Mouse (Mus musculus) gastrocnemius, postnatal 4 days (tissue): Measurements from ENCODE around the gene Bmp7. TPM values are rescaled to one million over a fixed set of nuclear protein-coding genes. Genes with fewer than 3 reads are reported as not detected.

Experiments
- DNase-seq, 2 experiments: peaks; one replicate each; pipeline ENCODE4 v3.0.0; 2021 to 2022; ENCODE audit warnings: low spot score in 2 of 2, mixed read lengths in 2 of 2
- total RNA-seq, 2 experiments: library from RNA; stranded (reverse); gene quantifications; 2 replicates each; pipeline ENCODE4 v1.2.3; 2021

Bmp7 gene
- total RNA-seq, 2 experiments from 2014 or later = 3.7 to 3.8 TPM

DNA sequence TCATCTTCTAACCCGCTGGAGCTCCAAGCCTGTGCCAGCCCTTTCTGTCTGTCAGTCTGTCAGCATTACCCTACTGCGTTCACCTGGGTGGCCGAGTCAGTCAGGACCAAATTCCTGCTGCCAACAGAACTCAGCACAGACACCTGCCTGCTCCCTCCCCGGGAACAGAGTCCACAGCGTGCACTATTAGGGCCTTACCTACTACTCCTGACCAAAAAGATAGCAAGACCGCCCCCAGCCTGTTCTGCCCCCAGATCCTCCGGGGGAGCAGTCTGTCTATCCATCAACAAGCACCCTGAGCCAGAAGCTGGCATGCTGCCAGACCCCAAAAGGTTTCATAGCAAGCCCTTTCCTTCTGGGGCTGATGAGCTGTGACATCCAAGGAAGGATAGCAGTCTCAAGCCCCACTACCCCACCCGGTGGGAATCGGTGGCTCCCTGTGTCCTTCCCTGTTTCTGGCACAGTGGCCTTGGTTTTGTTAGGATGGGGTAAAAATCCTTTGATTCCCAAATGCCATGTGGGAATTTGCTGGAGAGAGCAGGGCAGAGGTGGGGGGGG, 10.1 kb upstream of the Bmp7 start:
- no peak for DNase-seq

DNA sequence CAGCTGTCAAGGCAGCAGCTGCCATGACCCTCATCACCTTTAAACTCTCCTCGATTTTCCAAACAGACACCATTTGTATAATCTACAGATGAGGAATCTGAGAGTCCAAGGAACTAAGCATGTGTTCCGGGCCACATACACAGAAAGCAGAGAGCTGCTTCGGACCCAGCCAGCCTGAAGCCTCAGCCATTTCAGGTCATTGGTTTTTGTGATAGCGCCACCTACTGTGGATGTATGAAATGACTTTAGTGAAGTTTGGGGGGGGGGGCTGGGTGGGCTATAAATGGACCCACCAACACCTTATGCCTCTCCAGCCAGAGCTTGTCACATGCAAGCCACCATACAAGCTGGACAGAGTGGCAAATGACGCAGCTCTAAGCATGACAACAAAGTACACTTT, 8.9 kb upstream of the Bmp7 start:
- DNase-seq = no peak

DNA sequence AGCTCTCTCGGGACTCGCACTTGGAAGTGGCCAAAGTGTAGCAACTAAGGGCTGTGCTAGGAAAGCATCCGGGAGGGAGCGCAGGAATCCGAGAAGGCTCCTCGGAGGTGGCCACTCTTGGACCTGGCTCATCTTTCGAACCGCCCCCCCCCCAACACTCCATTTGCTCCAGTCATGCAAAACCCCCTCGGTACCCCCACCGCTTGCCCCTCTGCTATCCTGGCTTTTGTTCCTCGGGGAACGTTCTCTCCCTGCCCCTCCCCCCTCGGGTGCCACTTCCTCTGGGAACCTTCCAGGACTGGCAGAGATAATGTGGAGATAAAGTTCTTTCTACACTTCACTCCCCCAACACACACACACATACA, 660 bp upstream of the Bmp7 start:
- no peak for DNase-seq

DNA sequence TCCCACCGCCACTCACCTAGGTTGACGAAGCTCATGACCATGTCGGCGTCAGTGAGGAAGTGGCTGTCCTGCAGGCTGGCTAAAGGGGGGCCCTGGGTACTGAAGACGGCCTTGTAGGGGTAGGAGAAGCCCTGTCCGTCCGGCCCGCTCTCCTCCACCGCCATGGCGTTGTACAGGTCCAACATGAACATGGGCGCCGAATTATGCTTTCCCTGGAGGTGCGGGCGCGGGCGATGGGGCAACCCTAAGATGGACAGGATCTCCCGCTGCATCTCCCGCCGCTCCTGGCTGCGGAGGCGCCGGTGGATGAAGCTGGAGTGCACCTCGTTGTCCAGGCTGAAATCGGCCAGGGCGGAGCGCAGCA, 500 bp downstream of the Bmp7 start:
- DNase-seq = no peak

DNA sequence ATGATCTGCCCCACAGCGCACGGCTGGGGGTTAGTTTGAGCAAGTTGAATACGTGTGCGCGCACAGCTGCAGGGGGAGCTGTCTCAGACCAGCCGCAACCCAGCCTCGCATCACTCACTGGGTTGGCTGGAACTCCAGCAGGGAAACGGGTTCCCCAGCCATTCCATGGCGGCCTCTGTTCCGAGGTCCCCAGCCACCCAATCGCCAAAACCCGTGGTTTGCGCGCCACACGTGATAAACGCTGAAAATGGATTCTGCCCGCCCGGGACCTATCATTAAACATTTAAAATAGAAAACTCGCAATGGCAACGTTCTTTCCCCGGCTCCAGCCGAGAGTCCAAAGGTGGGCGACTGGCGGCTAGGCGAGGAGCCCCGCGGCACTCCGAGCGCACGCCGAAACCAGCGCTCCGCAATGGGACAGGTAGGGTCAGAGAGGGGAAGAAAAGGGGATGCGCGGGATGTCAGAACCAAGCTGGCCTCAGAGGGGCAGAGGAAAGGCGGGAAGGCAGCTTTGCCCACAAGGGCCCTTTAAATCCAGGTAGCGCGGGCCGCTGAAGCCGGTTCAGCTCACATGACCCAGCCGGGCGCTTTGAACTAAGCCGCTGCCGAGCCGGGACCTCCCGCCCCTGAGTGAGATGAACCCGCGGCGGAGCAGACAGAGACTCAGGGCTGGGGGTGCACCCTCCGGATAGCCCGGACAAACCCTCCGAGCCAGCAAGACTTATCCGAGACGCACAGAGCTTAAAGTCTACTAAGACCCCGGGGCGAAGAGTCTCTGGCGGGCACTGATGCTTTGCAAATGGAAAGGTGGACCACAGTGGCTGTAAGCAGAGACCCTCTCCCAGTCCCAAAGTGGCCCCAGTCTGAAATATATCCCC, 1.1 kb downstream of the Bmp7 start:
- no peak for DNase-seq

DNA sequence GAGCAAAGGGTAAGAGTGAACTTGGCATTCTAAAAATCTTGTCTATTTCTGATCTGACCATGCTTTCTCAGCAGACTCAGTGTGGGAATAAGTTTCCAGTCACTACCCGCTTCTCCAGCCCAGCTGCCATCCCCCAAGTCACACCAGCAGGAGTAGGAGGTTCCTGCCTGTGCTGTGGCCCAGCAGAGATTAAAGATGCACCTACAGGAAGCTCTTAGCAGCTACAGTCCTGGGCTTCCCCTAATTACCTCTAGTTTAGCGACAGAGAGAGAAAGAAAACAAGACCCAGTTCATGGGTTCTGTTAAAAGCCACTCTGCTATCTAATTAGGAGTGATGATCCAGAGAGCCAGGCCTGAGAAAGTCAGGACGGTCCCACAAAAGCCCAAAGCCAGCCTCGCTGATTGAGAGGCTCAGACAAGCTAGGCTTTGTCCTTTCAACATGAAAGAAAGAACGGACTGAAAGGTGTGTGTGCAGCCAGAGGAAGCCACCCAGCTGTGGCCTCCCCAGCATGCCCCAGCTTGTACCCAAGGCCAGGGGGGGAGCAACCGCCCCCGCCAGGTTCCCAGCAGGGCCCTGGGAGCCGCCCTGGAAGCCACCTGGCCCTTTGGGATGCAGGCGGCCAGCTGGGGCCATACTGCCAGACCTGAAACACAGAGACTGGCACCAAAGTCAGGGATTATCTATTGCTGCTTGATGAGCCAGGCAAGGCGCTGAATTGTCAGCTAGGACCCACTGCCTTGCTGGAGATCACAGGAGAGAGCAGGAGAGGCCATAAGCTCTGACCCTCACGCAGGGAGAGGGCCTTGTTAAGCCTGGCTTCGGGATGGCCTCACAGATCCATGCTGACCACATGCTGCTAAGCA, 2.6 kb downstream of the Bmp7 start:
- DNase-seq = no peak

DNA sequence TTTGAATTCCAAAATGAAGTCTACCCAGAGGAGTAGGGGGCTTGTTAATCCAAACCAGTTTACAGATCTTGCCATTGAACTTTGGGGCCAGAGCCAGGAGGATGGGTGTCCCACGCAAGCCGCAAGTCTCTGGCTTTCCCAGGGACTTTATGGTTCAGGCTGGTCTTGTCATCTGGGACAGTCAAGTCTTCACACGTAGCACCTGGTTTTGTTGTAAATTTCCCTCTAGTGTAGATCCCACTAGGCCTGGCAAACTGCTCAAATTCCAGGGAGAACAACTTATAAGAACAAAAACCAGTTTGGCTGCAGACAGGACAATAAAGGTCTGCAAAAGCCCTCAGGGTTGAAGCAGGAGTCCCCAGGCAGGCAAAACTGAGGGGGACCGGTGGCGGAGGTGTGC, 3.3 kb downstream of the Bmp7 start:
- DNase-seq = no peak

DNA sequence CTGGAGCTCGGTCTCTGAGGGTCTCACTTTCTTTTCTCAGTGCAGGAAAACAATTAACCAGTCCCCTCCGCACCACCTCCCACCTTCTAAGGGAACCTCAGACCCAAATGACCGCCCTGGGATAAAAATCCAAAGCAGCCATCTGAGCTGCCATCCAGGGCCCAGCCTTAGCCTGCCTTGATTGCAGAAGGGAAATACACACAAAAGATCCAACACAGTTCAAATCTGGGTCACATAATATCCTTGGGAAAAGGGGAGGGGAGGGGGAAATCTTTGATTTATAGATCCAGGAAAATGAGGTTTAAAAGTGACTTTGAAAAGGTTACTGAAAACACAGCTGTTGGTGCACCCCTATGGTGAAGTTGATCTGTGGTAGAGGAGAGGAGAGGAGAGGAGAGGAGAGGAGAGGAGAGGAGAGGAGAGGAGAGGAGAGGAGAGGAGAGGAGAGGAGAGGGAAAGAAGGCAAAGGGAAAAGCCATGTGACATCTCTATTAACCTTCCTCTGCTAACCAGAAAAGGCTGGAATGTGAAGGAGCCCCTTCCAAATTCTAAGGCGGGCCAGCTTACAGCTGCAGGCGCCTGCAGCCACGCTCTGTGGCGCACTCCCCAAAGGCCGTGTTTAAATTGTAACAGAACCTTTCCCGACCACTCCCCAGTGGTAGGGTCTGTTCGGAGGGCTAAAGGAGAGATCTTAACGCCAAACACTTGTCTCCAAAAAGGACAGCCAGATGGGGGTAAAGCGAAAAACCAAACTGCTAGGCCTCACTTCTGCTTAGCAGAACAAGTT, 4.2 kb downstream of the Bmp7 start:
- DNase-seq = no peak

DNA sequence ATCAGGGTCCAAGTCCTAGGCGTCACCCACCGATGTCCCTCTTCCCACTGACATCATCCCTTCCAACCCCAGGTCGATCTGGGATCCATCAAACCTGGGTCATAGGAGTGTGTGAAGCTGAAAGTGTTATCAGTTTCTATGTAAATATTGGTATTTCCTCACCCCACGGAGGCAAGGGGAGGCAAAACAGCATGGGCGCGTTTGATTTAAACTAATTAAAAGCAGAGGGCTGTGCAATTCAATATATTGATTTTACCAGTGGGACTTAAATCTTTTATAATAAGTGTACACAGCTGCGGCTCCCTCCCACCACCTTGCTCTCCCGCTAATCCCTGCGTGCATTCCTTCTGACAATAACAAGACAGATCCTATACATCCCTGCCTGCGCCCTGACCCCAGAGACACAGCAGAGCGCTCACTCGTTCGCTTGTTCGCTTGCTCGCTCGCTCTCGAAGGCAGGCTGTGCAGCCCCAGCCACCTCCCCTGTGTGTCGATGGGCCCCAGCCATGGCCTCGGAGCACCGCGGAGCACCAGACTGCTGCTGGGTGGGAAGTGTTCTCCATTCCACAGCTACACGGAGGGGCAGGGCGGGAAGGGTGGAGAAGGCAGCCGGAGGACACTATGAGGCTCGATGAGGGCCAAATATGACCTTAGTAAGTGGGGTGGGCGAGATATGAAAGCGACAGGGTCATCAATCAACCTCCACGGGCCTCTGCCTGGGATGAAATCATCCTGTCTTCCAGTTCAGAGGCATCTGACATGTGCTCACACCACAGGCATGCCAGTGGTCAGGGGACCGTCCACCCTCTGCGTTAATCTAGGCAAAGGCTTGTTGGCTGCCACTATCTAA, 5.0 kb downstream of the Bmp7 start:
- DNase-seq = no peak

DNA sequence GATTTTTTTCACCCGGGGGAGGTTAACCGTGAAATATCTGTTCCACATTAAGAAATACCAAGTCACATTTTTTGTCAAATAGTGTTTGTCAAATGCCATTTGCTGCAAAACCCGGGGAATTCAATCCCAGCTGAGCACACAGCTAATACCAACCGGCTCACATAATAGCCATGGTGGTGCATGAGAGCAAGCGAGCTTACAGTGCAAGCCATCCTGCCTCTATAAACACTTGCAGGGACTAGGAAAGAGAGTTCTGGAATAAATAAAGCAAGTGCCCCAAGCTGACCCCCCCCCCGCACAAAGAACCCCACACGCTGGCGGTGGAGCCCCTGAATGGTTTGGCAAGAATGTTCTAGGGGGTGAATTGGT, 5.7 kb downstream of the Bmp7 start:
- no peak for DNase-seq

DNA sequence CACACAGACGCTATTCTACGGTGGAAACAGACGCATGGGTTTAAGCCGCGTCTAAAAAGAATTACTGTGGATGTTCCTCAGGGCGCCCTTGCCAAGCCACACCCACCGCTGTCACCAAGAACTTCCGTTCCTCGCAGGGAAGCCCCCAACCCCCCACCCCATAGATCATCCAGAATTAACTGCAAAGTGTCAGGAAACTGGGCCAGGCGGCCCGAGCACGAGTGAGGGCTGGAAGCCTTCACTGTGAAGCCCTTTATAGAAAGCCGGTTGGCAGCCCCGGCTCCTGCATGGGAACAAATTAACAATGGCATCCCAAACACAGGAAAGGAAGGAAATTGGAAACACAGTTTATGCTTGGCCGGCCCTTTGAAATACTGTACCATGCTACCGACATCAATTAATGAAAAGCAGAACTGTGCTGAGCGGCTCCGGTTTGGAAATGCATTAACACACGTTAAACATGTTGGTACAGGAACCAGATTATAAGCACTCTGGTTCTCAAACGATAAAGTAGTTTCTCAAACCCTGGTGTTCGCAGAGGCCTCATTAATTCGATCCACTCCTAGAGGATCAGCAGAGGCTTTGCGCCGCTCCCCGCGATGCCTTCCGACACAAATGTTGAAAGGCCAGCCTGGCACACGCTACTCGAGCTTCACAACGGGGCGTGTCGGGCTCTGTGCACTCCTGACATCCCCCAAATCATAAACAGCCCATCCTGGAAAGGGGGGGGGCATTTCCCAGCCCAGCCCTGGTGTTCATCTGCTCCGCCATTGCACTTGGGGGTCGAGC, 6.3 kb downstream of the Bmp7 start:
- no peak for DNase-seq

DNA sequence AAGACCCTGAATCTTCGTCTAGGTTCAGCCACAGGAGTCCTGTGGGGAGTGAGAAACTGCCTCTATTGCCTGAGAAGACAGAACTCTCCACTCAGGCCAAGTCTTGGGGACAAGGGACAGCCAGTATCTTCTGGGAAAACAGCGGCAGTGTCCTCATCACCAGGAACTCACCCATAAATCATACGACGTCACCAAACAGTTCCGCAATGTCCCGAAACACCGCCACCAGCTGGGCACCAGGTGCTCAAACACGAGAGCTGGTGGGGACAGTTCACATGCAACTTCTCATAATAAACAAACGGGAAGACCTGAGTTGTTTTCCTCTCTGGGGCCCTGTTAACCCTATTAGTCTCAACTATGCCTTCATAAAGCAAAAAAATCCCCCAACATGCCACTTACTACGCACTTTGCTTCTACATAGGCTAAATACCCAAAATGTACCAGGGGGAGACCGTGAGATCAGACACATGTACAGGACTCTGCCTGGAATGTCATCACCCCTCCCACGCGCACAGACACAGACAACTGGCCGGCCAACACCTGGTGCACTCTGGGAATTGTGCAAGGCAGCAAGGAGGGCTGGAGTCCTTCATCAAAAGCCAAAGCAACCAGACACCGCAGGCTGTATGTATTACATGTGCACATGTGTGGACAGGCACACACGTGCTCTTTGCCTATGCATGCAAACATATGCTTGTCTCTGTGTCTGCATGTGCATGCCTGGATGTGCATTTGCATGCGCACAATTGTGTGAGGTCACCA, 8.8 kb downstream of the Bmp7 start:
- no peak for DNase-seq

DNA sequence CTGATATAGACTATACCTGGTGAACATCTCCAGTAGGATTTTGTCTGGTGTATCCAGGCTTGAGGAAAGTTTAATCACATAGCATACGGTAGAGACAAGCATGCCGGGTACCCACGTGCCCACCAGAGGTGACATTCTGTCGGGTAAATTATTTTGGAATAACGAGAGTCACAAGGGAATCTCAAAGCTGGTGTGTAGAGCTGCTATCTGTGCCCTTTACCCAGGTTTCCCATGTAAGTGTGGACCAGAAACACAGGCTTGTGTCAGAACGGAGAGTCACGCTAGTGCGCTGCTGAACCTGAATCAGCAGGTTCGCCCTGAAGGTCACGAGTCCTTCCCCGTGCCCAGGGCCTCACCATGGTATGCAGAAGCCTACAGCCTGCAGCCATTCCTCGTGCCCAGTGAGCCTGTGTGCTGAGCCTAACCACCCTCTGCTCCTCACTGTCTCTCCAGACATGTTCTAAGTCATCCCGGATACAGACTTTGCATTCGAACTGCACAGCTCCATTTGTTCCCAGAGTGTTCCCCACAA, 10.2 kb downstream of the Bmp7 start:
- DNase-seq = no peak

DNA sequence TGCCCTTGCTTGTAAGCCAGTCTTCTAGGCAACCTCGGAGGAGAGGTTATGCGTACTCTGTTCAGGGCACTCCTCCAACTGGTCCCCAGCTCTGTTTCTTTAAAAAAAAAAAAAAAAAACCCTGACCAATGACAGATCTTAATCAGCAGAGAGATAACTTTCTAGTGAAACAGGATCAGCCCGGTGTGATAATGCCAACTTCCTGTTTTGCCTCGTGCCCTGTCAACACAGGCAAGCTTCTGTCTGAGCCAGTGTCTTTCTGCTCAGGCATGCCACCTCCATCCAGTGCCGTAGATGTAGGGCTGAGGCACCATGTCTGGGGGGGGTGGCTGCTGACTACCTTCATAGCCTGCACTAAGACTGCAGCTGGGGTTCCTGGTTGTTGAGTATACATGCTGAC, 12.5 kb downstream of the Bmp7 start:
- DNase-seq = no peak

DNA sequence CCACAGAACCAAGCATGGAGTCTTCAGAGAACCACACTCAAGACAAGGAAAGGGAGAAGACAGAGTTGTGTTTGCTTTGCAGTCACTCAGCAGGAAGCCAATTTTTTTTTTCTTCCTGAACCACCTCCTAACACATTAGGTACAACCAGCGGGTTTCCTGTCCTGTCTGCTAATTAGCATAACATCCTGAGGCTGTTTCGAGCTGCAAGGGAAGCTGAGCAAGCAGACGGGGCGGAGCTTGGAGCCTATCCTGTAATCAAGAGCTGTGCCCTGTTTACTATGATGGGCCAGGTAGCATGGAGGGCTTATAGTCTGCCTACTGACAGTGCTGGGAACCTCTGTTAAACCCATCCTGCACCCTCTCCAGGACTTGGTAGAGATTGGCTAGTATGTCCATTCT, 13.8 kb downstream of the Bmp7 start:
- DNase-seq = no peak

DNA sequence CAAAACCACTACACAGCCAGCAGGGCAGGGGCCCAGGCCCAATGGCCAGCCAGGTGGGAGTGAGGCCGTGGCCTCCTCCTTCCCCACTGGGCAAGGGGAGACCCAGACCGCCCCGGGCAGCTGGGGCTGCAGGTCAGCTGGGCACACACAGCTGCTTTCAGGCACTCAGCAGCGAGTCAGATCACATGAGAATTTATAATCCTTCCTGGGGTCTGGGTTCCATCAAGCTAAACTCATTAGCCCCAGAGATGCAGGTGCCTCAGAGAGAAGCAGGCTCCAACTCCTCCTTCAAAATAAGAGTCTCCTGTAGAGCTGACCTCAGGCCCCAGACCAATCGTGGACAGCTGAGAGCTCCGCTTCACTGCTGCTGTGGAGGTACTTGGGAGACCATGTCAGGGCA, 15.2 kb downstream of the Bmp7 start:
- no peak for DNase-seq

DNA sequence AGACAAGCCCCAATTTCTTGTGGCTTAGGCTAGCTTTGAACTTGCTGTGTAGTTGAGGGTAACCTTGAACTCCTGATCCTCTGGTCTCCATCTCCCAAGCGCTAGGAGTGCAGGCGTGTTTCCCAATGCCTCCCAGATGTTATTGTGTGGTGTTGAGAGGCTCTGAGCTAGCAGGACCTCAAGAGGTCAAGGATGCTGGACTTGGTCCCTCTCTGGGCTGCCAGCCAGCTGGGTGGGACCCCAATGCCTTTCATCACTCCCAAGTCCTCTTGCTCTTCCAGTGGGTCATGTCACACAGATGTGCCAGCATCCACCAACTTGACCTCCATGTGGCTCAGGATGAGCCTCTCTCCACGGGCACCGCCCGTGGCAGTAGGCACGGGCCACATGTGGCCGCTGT, 16.9 kb downstream of the Bmp7 start:
- peak; percentile 42 to 48 for DNase-seq

DNA sequence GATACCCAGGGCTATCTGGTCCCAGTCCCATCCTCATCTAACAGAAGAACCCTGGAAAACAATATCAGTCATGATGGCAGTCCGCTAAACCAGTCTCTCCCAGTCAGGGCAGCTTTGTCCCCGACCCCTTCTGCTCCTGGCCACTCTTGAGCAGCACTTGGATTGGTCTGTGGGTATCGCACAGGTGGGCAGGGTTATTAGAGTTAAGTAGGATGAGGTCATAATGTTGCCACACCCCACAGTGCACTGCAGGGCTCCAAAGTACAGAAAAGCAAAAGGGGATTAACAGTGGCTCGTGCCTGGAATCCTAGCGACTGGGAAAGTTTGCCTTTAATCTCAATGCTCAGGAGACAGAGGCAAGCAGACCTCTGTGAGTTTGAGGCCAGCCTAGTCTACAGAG, 17.5 kb downstream of the Bmp7 start:
- no peak for DNase-seq

DNA sequence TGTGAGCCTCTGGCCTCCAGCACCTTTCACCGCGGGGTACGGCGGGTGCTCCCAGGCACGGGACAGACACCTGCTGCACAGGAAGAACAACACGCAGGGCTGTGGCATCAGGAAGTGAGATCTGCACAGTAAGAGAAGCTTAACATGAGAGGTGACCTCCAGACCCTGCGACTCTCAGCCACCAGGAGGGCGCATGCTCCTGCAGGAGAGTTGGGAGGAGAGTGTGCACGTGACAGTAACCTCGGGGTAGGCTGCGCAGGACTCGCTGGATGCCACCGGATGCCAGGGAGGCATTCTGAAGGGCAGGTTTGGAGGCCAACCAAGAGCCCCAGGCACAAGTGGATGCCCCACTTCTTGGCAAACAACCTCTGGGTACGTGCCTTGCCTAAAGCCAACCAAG, 26.1 kb downstream of the Bmp7 start:
- DNase-seq = no peak
